Mouse (Mus musculus) left cerebral cortex, adult 2 months (tissue): ENCODE measurements around the gene Nfkbie. TPM values are rescaled to one million over a fixed set of nuclear protein-coding genes. Genes with fewer than 3 reads are reported as not detected.

ENCODE experiments used
- DNase-seq, 2 experiments: peaks; one replicate each; pipeline ENCODE4 v3.0.0; 2021 to 2022; ENCODE audit warnings: low spot score in 2 of 2, mixed read lengths in 1 of 2; ENCODE audit errors: extremely low spot score in 1 of 2
- H3K27ac ChIP-seq: fragments of 200-600 bp; 2 replicates; pipeline ENCODE4 v1.8.1; 2022
- H3K4me3 ChIP-seq: fragments of 200-600 bp; 2 replicates; pipeline ENCODE4 v1.8.1; 2022
- CTCF ChIP-seq: fragments of 200-600 bp; IDR thresholded peaks from 2 replicates; pipeline ENCODE4 v1.8.1; 2022; ENCODE audit warnings: antibody characterized with exemption, mild to moderate bottlenecking, moderate library complexity
- intact Hi-C: fragments of 180-260 bp; cut with DNase I; formaldehyde crosslinking; loops from one replicate; pipeline ENCODE4 v1.15.1; 2025
- total RNA-seq, 2 experiments: library from RNA; stranded (reverse); gene quantifications; 2 replicates each; pipeline ENCODE4 v1.2.3; 2021

Gene Nfkbie
- total RNA-seq, 2 experiments from 2014 or later: 2.3 to 2.4 TPM

- H3K4me3 ChIP-seq: no peak overlapping the region
- DNase-seq: no peak
- no peak overlapping the region for H3K27ac ChIP-seq
- no peak for TF ChIP-seq CTCF
- intact Hi-C loops: no loop called here
Measured at GRCm38 (mm10) chr17:45578242-45578641, 22.7 kb downstream of the Nfkbie start.

GRCm38 (mm10) chr17:45578843-45579242 is 23.3 kb downstream of the Nfkbie start:
- peak; percentile 54 for TF ChIP-seq CTCF
- no peak overlapping the region for H3K27ac ChIP-seq
- no peak for DNase-seq
- H3K4me3 ChIP-seq: no peak overlapping the region
- intact Hi-C loops: no loop called here

GRCm38 (mm10) chr17:45579554-45579953 is 24.1 kb downstream of the Nfkbie start:
- no peak for DNase-seq
- TF ChIP-seq CTCF: no peak
- Histone ChIP-seq H3K4me3 (no peak overlapping the region), H3K27ac (no peak overlapping the region)
- intact Hi-C loops: no loop called here

- Histone ChIP-seq H3K27ac (peak overlapping the region; percentile 54; the same call in 1 of the 2 replicates), H3K4me3 (no peak overlapping the region)
- TF ChIP-seq CTCF: no peak
- DNase-seq: no peak
- intact Hi-C loops: loop anchor here (5.0 kb wide), 1 partner anchor 141 kb away; no protein-coding TSS in a partner anchor
Measured at GRCm38 (mm10) chr17:45580958-45581477, 25.5 kb downstream of the Nfkbie start.

- intact Hi-C loops: loop anchor here (5.0 kb wide), 1 partner anchor 141 kb away; no protein-coding TSS in a partner anchor
- DNase-seq: peak in 1 of 2 experiments; percentile 58
- peak; percentile 93 for TF ChIP-seq CTCF
- H3K4me3 ChIP-seq: no peak overlapping the region
- H3K27ac ChIP-seq: no peak overlapping the region; the same call in 1 of the 2 replicates
Measured at GRCm38 (mm10) chr17:45581567-45581983, 26.1 kb downstream of the Nfkbie start.

- DNase-seq: no peak
- H3K4me3 ChIP-seq: no peak overlapping the region
- intact Hi-C loops: loop anchor here (5.0 kb wide), 1 partner anchor 140 kb away; no protein-coding TSS in a partner anchor
- TF ChIP-seq CTCF: no peak
- no peak overlapping the region for H3K27ac ChIP-seq
Measured at GRCm38 (mm10) chr17:45582188-45582587, 26.7 kb downstream of the Nfkbie start.

GRCm38 (mm10) chr17:45582715-45583355 is 27.3 kb downstream of the Nfkbie start:
- Histone ChIP-seq H3K27ac (no peak overlapping the region), H3K4me3 (no peak overlapping the region)
- peak; percentile 62 for TF ChIP-seq CTCF
- intact Hi-C loops: loop anchor here (5.0 kb wide), 1 partner anchor 139 kb away; no protein-coding TSS in a partner anchor
- no peak for DNase-seq

- intact Hi-C loops: loop anchor here (2.0 to 5.0 kb wide), 3 partner anchors 43 to 138 kb away; no protein-coding TSS in a partner anchor
- H3K27ac ChIP-seq: peak overlapping the region; percentile 83
- no peak for TF ChIP-seq CTCF
- DNase-seq: peak; percentile 57 to 67
- no peak overlapping the region for H3K4me3 ChIP-seq
Measured at GRCm38 (mm10) chr17:45584096-45584896, 28.8 kb downstream of the Nfkbie start.

- peak; percentile 67 to 69 for DNase-seq
- intact Hi-C loops: loop anchor here (2.0 to 5.0 kb wide), 3 partner anchors 42 to 137 kb away; no protein-coding TSS in a partner anchor
Measured at GRCm38 (mm10) chr17:45584939-45585678, 29.6 kb downstream of the Nfkbie start.

GRCm38 (mm10) chr17:45585725-45586448 is 30.4 kb downstream of the Nfkbie start:
- H3K4me3 ChIP-seq: no peak overlapping the region
- no peak for DNase-seq
- TF ChIP-seq CTCF: no peak
- peak overlapping the region; percentile 83 for H3K27ac ChIP-seq
- intact Hi-C loops: loop anchor here (2.0 kb wide), 2 partner anchors 41 to 57 kb away; no protein-coding TSS in a partner anchor

More at GRCm38 (mm10) chr17:45584939-45585678, 29.6 kb downstream of the Nfkbie start:
- Histone ChIP-seq H3K27ac (peak overlapping the region; percentile 83), H3K4me3 (no peak overlapping the region)
- peak; percentile 96 for TF ChIP-seq CTCF

GRCm38 (mm10) chr17:45586449-45586837 is 30.9 kb downstream of the Nfkbie start:
- no peak for DNase-seq
- H3K27ac ChIP-seq: no peak overlapping the region
- intact Hi-C loops: no loop called here
- H3K4me3 ChIP-seq: no peak overlapping the region
- TF ChIP-seq CTCF: peak; percentile 41
